Mouse (Mus musculus) lung, embryonic 16.5 days (tissue): ENCODE measurements around the gene Map1s. TPM values are rescaled to one million over a fixed set of nuclear protein-coding genes. Genes with fewer than 3 reads are reported as not detected.

Experiments used
- ATAC-seq: fragments of 200-750 bp; cut with Nextera tagmentation; 2 replicates; pipeline ENCODE4 v1.8.0; 2017; ENCODE audit warnings: low read depth, mild to moderate bottlenecking, moderate library complexity
- H3K27ac ChIP-seq: fragments of 300-500 bp; sonication (generic); 2 replicates; pipeline ENCODE4 v1.5.1; 2014; ENCODE audit warnings: mild to moderate bottlenecking, control low read depth, low read length
- H3K27me3 ChIP-seq: fragments of 300-500 bp; sonication (generic); 2 replicates; pipeline ENCODE4 v1.6.1; 2014; ENCODE audit warnings: low read depth, low read length, mixed read lengths; ENCODE audit not compliant: control insufficient read depth, insufficient read depth
- H3K36me3 ChIP-seq: fragments of 300-500 bp; sonication (generic); 2 replicates; pipeline ENCODE4 v1.6.1; 2014; ENCODE audit warnings: low read length; ENCODE audit not compliant: control insufficient read depth, insufficient read depth
- H3K4me1 ChIP-seq: fragments of 300-500 bp; sonication (generic); replicated peaks from 2 replicates; pipeline ENCODE4 v1.6.1; 2014; ENCODE audit warnings: low read length, mixed read lengths; ENCODE audit not compliant: control insufficient read depth, insufficient read depth
- H3K4me2 ChIP-seq: fragments of 300-500 bp; sonication (generic); 2 replicates; pipeline ENCODE4 v1.6.1; 2014; ENCODE audit warnings: low read depth, low read length, control low read depth
- H3K4me3 ChIP-seq: fragments of 300-500 bp; sonication (generic); 2 replicates; pipeline ENCODE4 v1.5.1; 2014; ENCODE audit warnings: mild to moderate bottlenecking, low read length, control low read depth
- H3K9ac ChIP-seq: fragments of 300-500 bp; sonication (generic); 2 replicates; pipeline ENCODE4 v1.6.1; 2014; ENCODE audit warnings: low read length, control low read depth
- H3K9me3 ChIP-seq: fragments of 300-500 bp; sonication (generic); 2 replicates; pipeline ENCODE4 v1.6.1; 2016; ENCODE audit warnings: low read length; ENCODE audit not compliant: control insufficient read depth
- WGBS: fragments of 180-500 bp; shearing (Covaris S2); extraction: QIAGEN DNeasy Blood & Tissue Kit; methylation state at CpG from one replicate; pipeline ENCODE4 v1.1.7; 2014; 5-methylcytosine and 5-hydroxymethylcytosine counted together
- polyA plus RNA-seq: library from polyadenylated mRNA; unstranded; fragments of >200 nt; fragmentation: Nextera tagmentation; extraction: Ambion mirVana; gene quantifications from 2 replicates; pipeline ENCODE4 v1.2.1, GENCODE M21; 2015

Gene Map1s
- 45.9 and 49.2 TPM in 2 replicates for polyA plus RNA-seq

GRCm38 (mm10) chr8:70905831-70906736 is at the start of gene Map1s:
Gene Map1s (plus strand): TSS chr8:70905932.
- H3K4me2 ChIP-seq, result peak within 1 kb of the TSS; percentile 78
- H3K9ac ChIP-seq, result peak within 1 kb of the TSS; percentile 92
- peak within 1 kb of the TSS; percentile 88 for H3K4me3 ChIP-seq
- ATAC-seq, result peak; percentile 93
- no peaks in the 10 kb centered on the region for H3K9me3 ChIP-seq
- 0% methylated on average over 65 of the region's 86 CpGs for WGBS
- H3K36me3 ChIP-seq, result peaks cover under 1% of the 10 kb centered on the region
- H3K27ac ChIP-seq, result peak within 1 kb of the TSS; percentile 93
- H3K4me1 ChIP-seq, result peaks cover 11% of the 10 kb centered on the region
- no peaks in the 10 kb centered on the region for H3K27me3 ChIP-seq

DNA sequence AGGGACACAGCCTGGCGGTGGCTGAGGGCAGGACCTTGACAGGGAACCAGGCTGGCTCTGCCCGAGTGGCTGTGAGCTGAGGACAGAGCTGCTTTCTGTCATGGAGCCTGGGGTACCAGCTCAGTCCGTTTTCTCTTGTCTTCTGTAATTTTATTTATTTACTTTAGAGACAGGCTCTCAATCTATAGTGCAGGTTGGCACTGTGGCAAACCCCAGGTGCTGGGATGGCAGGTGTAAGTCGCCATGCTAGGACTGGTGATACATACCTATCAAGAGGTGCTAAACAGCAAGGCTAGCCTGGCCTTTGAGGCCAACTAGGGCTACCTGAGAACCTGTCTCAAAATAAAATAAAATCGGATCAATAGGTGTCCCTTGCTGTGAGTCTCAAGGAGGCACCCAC is 49.7 kb upstream of the Map1s start:
- Histone ChIP-seq H3K4me1 (0 out of 2 replicates have a peak, but pooled peaks cover 5% of the 10 kb centered on the region), H3K9ac (no peak overlapping the region), H3K36me3 (no peaks in the 10 kb centered on the region), H3K27ac (no peak overlapping the region), H3K4me2 (no peak overlapping the region; the same call in 1 of the 2 replicates), H3K27me3 (peaks cover 3% of the 10 kb centered on the region; the same call in 1 of the 2 replicates), H3K9me3 (no peaks in the 10 kb centered on the region), H3K4me3 (no peak overlapping the region)
- ATAC-seq, result no peak
- 44% methylated on average over 5 of the region's 5 CpGs for WGBS

- Histone ChIP-seq H3K4me3 (peak overlapping the region; percentile 51), H3K27me3 (peaks cover 8% of the 10 kb centered on the region), H3K4me2 (peak overlapping the region; percentile 79), H3K9me3 (no peaks in the 10 kb centered on the region), H3K36me3 (no peaks in the 10 kb centered on the region), H3K9ac (peak overlapping the region; percentile 62), H3K27ac (no peak overlapping the region), H3K4me1 (0 out of 2 replicates have a peak, but pooled peaks cover 5% of the 10 kb centered on the region)
- ATAC-seq, result peak; percentile 89
- WGBS, result 6% methylated on average over 32 of the region's 33 CpGs
These were observed 49.1 kb upstream of the Map1s start for GRCm38 (mm10) chr8:70856541-70857197.

GRCm38 (mm10) chr8:70857516-70857915 is 48.2 kb upstream of the Map1s start:
- H3K27me3 ChIP-seq, result peaks cover 16% of the 10 kb centered on the region
- no peak overlapping the region for H3K4me2 ChIP-seq
- no peaks in the 10 kb centered on the region for H3K36me3 ChIP-seq
- 18% methylated on average over 4 of the region's 4 CpGs for WGBS
- H3K9ac ChIP-seq, result no peak overlapping the region
- H3K27ac ChIP-seq, result no peak overlapping the region
- H3K4me1 ChIP-seq, result 0 out of 2 replicates have a peak, but pooled peaks cover 5% of the 10 kb centered on the region
- H3K9me3 ChIP-seq, result no peaks in the 10 kb centered on the region
- ATAC-seq, result no peak
- H3K4me3 ChIP-seq, result no peak overlapping the region

DNA sequence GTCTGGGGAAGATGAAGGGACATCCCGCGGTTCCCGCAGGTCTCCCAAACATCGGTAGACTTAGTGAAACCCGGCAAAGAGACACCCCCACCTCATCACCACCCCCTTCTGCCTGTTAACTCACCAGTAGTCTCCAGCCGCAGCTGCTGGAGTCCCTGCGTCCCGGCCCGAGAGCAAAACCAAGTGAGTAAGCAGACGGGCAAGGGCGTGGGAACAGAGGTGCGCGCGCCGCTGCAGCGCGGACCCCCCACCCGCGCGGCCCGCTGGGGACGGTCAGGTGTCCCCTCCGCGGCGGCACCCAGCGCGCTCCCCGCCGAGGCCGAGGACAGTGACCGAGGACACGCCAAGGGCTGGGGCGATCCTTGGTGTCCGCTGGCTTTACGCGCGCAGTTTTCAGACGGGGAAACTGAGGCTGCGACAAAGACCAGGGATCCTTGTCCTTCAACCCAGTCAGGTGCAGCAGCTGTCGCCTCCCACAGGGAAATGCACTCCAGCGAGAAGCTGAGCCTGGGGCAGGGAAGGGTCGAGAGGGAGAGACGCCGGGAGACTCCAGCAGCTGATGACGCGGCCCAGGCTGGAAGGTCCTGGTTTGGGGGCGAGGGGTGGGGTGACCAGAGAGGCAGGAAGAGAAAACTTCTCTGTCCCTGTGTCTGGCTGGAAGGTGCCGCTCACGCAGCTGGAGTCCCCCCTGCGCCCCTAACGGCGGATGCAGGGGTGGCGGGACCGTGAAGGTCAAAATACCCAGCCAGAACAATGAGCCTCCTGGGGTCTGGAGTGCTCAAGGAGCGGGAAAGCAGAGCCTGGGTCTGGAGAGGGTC is 42.7 kb upstream of the Map1s start, which contains the start of gene Kcnn1:
Kcnn1 (minus strand) TSS at position 435 of the 818 bp plus-strand sequence.
- WGBS, result under 1% methylated on average over 52 of the region's 55 CpGs
- H3K4me1 ChIP-seq, result peaks cover 22% of the 10 kb centered on the region
- no peak within 1 kb of the TSS for H3K27ac ChIP-seq
- peak within 1 kb of the TSS; percentile 39 for H3K4me3 ChIP-seq
- ATAC-seq, result no peak
- H3K9ac ChIP-seq, result peak within 1 kb of the TSS; percentile 46
- H3K4me2 ChIP-seq, result peak within 1 kb of the TSS; percentile 64
- no peaks in the 10 kb centered on the region for H3K9me3 ChIP-seq
- H3K36me3 ChIP-seq, result no peaks in the 10 kb centered on the region; the same call in 1 of the 2 replicates
- peaks cover 29% of the 10 kb centered on the region for H3K27me3 ChIP-seq

DNA sequence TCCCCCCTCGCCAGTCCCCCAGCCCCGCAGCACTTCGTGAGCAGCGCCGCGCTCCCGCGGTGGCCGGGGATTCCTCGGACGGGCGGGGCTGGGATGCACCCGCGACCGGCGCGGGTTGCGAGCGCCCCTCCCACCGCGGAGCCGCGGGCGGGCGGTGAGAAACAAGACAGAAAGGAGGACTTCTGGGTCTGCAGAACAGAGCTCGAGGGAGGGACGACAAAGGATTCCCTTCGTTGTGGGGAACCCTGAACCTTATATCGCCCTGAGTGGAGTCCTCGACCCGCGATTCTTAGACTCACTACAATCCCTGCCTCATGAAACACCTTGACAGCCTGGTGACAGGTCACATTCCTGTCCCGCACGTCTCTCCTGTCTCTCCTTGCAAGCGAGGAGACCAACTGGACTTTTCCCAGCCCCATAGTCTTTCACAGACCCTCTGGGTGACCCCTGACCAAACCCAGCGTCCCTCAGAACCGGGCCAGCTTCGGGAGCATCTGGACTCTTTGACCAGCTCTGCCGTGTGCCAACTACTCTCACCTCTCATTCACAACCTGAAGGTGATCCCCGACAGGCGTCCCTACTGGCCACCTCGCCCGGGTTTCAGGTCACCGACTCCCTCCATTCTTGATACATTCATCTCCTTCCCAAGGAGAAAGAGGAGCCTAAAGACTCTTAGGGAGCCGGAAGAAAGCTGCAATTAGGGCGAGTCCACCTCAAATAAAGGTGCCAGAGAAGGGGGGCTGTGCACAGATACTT is 41.6 kb upstream of the Map1s start:
- H3K9me3 ChIP-seq, result no peaks in the 10 kb centered on the region
- 1% methylated on average over 46 of the region's 46 CpGs for WGBS
- H3K27me3 ChIP-seq, result peaks cover 29% of the 10 kb centered on the region
- H3K4me2 ChIP-seq, result peak overlapping the region; percentile 64
- H3K9ac ChIP-seq, result peak overlapping the region; percentile 20
- H3K27ac ChIP-seq, result no peak overlapping the region
- H3K36me3 ChIP-seq, result no peaks in the 10 kb centered on the region; the same call in 1 of the 2 replicates
- ATAC-seq, result no peak
- peaks cover 26% of the 10 kb centered on the region for H3K4me1 ChIP-seq
- H3K4me3 ChIP-seq, result peak overlapping the region; percentile 69

- WGBS, result 3% methylated on average over 24 of the region's 24 CpGs
- peak overlapping the region; percentile 64 for H3K4me2 ChIP-seq
- H3K27me3 ChIP-seq, result peaks cover 29% of the 10 kb centered on the region
- peak overlapping the region; percentile 69 for H3K4me3 ChIP-seq
- peaks cover 29% of the 10 kb centered on the region for H3K4me1 ChIP-seq
- H3K36me3 ChIP-seq, result no peaks in the 10 kb centered on the region; the same call in 1 of the 2 replicates
- peak; percentile 21 for ATAC-seq
- 0 out of 2 replicates have a peak overlapping the region, but pooled peaks have one; percentile 85 for H3K27ac ChIP-seq
- peak overlapping the region; percentile 78 for H3K9ac ChIP-seq
- no peaks in the 10 kb centered on the region for H3K9me3 ChIP-seq
These were observed 41.0 kb upstream of the Map1s start for GRCm38 (mm10) chr8:70864712-70865221.
